Mouse (Mus musculus): ENCODE measurements around the gene Slc9a6. TPM values are rescaled to one million over a fixed set of nuclear protein-coding genes. Genes with fewer than 3 reads are reported as not detected.

Gene Slc9a6
- 100 to 1,000 TPM in 1 of 2 experiments, 10 to 100 TPM in 1; 97.3 to 103 TPM for total RNA-seq (2021)

- intact Hi-C loops (cut with DNase I) = no loop called here
- DNase-seq (ENCODE audit: low spot score in 2 of 2) = peak; percentile 54 to 70
Observed at GRCm38 (mm10) chrX:56609623-56610317, at the start of gene Slc9a6. Gene Slc9a6, plus strand, starts transcription at chrX:56609757.

DNA sequence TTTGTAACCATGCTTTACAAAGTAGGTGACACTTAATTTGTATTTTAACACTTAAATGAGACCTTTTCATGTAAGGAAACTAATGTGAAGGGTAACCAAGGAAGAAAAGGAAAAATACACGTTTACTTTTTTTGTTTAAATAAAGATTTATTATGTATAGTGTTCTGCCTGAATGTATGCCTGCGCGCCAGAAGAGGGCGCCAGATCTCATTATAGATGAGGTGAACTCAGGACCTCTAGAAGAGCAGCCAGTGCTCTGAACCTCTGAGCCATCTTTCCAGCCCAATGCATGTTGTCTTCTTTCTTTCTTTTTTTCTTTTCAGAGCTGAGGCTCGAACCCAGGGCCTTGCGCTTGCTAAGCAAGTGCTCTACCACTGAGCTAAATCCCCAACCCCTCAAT, 37.1 kb upstream of the Slc9a6 start:
- DNase-seq (ENCODE audit: low spot score in 2 of 2) = no peak
- intact Hi-C loops (cut with DNase I) = no loop called here

DNA sequence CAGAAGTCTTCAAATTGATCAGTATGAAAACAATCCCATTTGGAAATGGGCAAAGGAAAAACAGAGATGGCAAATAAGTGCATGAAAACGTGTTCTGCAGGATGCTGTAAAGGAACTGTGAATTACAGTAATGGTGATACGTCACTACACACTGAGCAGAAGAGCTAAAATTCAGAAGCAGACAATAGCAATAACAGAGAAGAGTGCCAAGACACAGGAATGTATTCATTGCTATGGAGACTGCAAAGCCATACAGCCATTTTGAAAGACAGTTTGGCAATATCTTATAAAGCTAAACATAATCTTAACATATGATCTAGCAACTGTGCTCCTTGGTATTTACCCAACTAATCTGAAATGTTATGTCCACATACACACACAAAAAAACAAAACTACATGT, 31.4 kb upstream of the Slc9a6 start:
- intact Hi-C loops (cut with DNase I) = no loop called here
- DNase-seq (ENCODE audit: low spot score in 2 of 2) = no peak

DNA sequence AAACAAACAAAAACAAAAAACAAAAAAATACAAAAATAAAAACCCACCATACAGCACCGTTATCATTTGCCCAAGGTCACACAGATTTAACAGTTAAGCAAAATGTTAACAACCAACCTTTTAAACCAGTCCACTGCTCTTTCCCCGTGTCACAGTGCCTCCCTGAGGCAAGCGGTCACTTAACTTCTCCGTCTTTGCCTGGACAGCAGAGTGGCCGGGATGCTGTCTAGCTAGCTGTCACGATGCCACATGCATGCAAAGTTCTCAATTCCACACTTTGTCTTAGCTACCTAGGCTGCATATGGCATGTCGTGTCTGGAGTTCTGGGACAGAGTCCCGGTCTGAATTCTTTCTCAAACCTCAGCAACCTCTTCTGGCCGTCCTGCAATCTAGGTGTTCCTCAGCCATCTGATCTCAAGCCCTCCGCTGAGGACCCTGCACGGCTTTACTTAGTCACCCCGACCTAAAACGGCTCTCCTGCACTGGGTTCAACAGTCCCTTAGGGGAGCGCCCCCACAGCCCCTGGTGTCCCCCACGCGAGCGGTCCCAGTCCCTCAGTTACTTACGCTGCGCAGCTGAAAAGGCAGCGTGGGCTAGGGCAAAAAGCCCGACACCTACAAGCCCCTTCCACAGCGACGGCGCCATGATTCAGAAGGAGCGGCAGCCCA, 12.2 kb upstream of the Slc9a6 start:
- DNase-seq (ENCODE audit: low spot score in 2 of 2) = no peak
- intact Hi-C loops (cut with DNase I) = loop anchor here (10.0 kb wide), 1 partner anchor 143 kb away; the partner anchor contains the start of gene Ints6l

DNA sequence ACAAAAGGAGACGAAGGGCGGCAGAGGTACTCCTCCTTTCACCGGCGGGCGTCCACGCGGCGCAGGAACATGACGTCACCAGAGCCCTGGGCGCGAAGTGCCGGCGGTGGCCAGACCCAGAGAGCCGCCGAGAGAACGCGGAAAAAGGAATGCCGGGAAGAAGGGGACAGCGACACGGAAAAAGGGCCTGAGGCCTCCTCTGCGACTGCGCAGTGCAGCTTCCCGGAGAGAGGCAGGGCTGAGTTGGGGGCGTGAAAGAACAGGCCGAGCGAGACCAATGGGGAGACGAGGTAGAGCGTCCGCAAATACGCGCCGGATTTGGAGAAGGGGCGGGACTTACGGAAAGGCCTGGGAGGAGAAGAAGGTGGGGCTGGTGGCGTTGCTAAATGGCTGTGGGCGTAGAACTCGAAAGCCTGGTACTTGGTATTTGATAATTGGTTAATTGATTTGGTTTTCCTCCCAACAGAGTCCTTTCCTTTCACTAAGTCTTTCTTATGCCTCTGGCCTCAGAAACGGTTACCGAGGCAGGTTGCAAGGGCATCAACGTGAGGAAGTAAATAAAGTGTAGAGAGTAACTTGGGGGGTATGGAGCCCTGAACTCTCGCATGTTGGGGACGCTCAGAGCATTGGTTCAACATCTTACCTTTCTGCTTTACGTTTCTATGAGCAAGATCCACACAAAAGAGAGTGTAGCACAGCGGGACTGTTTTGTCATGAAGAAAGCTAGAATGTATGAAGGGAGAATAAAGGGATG, 11.5 kb upstream of the Slc9a6 start, which contains the start of gene Mmgt1:
TSS of gene Mmgt1 (minus strand) at position 183 of the 754 bp plus-strand sequence.
- peak; percentile 90 to 92 for DNase-seq (ENCODE audit: low spot score in 2 of 2)
- intact Hi-C loops (cut with DNase I) = loop anchor here (10.0 kb wide), 1 partner anchor 143 kb away; the partner anchor contains the start of gene Ints6l

GRCm38 (mm10) chrX:56606536-56606935, 3.0 kb upstream of the Slc9a6 start:
- no peak for DNase-seq (ENCODE audit: low spot score in 2 of 2)
- intact Hi-C loops (cut with DNase I) = no loop called here

DNA sequence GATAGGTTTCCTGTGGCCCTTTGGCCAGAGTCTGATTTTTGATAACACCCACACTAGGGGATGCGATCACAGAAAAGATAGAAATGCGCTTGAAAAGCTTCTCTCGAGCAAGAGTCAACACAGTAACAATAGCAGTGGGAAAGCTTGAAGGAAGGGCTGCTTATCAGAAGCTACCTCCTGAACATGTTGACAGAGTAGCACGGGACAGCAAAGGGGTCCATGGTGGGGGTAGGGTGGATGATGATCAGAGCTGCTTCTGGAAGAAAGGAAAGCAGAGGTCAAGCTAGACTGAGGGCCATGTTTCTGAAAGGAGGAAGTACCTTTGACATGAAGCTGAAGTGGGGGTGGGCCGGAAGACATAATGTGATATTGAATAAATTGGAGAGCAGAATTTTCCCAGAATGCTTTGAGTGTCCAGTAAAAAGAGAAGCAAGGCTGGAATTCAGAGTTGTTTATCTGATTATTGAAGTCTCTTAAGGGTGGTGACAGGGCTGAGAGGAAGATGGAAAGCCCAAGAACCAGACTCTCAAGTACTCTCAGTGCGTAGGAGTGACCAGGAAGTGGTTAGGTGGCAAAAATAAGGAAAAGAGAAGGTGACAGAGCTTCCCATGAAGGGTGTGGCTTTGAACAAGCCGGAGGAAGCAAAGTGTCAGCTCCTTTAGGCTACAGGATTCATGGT, 2.4 kb upstream of the Slc9a6 start:
- intact Hi-C loops (cut with DNase I) = no loop called here
- DNase-seq (ENCODE audit: low spot score in 2 of 2) = no peak

- no peak for DNase-seq (ENCODE audit: low spot score in 2 of 2)
Observed at GRCm38 (mm10) chrX:56609285-56609622, 303 bp upstream of the Slc9a6 start.

DNA sequence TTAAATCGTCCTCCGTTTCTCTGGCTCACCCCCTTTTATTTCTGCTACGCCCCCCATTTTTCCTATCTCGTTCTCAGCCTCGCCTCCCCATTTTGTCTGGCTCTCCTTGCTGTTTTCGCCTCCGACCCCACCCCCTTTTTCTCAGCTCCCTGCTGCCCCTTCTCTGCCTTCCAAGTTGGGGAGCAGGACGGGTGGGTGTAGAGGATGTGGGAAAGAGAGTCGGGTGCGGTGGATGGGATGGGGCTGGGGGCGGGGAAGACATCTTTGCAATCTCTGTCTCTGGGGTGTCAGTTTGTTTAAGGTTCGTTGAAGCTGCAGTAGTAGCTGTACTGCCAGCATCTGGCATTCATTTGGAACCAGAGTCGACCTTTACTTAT, 749 bp downstream of the Slc9a6 start:
- DNase-seq (ENCODE audit: low spot score in 2 of 2) = peak; percentile 5
- intact Hi-C loops (cut with DNase I) = no loop called here

More at GRCm38 (mm10) chrX:56609285-56609622, 303 bp upstream of the Slc9a6 start:
- intact Hi-C loops (cut with DNase I) = no loop called here

- intact Hi-C loops (cut with DNase I) = no loop called here
- DNase-seq (ENCODE audit: low spot score in 2 of 2) = no peak
Observed at GRCm38 (mm10) chrX:56615236-56615635, 5.7 kb downstream of the Slc9a6 start.

DNA sequence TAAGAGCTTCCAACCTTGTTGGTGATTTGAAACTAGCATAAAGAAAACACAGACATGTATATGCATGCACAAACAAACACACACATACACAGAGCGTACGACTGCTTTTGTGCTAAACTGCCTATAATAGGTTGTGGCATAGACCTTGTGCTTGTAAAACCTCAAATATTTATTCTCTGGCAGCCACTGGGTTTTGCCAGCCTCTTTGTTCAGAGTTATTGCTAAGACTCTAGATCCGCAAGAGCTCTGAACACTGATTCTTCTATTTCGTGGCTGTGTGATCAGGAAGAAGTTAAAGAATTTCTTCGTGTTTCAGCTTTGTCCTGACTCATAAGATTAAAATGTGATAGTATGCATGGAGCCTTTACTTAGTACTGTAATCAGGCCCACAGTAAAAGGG, 26.6 kb downstream of the Slc9a6 start:
- no peak for DNase-seq (ENCODE audit: low spot score in 2 of 2)

DNA sequence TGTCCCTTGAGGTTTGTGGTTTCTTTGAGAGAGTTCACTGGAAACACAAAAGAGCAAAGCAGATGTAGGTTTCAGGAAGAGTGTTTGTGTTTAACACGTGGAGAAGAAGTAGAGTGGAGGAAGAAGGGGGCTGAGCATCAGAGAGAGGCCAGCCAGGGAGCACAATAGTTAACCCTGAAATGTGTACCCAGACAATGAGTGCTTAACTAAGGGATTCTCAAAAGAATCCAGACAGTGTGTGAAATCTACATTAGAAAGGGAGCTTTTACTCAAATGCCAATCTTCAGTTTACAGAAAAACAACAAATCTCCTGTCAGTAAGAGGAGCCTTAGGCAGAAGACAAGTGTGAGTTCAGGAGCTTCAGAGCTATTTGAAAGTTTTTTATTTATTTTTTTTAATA, 30.5 kb downstream of the Slc9a6 start:
- no peak for DNase-seq (ENCODE audit: low spot score in 2 of 2)
- intact Hi-C loops (cut with DNase I) = loop anchor here (10.0 kb wide), 1 partner anchor 415 kb away; the partner anchor contains the start of gene Htatsf1

More for the DNA sequence above, 26.6 kb downstream of the Slc9a6 start:
- intact Hi-C loops (cut with DNase I) = no loop called here

DNA sequence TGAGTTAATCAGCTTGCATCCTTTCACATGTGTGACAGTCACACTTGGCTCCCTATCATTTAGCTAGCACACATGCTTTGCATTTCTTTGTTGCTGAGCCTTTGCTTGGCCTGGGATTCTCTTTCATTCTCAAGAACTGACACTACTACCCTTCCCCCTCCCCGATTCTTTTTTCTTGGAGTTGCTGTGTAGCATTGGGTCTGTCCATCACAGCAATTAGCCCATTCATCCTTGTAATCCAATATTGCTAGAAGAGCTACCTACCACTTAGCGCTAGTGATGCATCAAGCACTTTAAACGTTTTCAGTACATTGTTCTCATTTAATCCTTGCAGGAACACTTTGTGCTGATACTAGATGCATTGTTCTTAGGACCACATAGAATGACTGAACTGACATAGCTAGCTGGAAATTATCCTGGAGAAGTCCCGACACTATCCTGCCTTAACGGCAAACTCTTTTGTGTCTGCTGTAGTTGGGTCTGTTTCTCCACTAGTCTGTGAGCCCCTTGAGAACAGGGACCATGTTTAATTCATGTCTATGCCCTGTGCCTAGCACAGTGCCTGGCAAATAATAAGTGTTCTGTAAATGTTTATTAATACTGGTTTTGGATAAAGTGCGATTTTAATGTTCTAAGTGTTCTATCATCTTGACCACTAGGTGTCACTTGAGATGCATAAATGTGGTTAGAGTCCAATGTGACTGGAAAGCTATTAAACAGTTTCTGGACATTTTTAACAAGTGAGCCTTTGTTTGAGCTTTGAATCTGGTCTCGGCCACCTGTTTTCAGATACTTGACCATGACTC, 40.2 kb downstream of the Slc9a6 start:
- no peak for DNase-seq (ENCODE audit: low spot score in 2 of 2)
- intact Hi-C loops (cut with DNase I) = loop anchor here (2.0 to 10.0 kb wide), 3 partner anchors 143 to 405 kb away; partner anchors contain the start of gene Htatsf1

DNA sequence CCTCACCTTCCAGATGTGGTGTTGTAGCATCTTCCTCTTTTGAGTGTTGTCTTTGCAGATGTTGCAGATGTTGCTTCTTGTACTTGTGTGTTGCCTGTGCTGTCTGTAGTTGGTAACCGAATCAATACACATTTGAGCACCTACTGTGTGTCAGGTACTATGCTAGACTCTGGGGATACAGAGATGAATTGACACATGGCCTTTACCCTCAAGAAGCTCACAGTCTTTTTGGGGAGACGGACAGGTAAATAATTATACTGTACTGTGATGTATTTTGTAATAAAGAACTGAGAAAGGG, 40.7 kb downstream of the Slc9a6 start:
- intact Hi-C loops (cut with DNase I) = loop anchor here (2.0 kb wide), 1 partner anchor 190 kb away; no protein-coding TSS in a partner anchor
- DNase-seq (ENCODE audit: low spot score in 2 of 2) = no peak

DNA sequence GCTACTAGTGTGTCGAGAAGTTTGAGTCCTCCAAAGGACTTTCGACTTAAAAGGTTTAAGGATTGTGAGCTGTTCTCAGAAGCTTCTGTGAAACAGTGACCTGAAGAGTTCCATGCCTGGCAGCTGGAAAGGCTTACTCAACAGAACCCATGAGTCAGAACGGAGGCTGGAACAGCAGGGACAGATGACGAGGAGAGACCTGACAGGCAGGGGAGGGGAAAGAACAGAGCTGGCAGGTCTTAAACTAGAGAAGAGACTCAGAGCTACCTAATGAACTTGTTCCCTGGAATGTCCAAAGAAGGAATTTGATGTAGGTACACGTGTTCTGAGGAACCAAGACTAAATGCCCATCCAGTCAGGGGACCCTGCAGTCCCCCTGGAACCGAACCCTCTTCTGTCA, 41.3 kb downstream of the Slc9a6 start:
- intact Hi-C loops (cut with DNase I) = loop anchor here (2.0 kb wide), 1 partner anchor 190 kb away; no protein-coding TSS in a partner anchor
- DNase-seq (ENCODE audit: low spot score in 2 of 2) = no peak

DNA sequence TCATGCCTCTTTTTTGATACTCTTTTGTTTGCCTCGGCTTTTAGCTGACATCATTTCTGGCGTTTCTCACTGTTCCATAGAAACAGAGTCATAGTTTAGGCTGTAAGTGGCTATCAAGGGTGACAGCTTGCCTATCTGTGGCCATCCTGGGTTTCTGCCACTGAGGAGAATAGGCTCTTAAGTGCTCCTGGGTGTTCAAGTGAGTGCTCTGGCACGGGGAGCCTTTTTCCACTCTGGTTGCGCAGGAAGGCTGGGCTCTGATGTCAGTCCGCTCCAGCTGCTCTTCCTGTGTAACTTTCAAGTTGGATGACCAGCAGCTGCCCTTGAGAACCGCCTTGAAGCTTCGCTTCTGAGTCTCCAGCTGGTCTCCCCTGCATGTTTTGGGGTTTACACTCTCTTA, 42.2 kb downstream of the Slc9a6 start:
- intact Hi-C loops (cut with DNase I) = loop anchor here (2.0 kb wide), 1 partner anchor 189 kb away; no protein-coding TSS in a partner anchor
- no peak for DNase-seq (ENCODE audit: low spot score in 2 of 2)

DNA sequence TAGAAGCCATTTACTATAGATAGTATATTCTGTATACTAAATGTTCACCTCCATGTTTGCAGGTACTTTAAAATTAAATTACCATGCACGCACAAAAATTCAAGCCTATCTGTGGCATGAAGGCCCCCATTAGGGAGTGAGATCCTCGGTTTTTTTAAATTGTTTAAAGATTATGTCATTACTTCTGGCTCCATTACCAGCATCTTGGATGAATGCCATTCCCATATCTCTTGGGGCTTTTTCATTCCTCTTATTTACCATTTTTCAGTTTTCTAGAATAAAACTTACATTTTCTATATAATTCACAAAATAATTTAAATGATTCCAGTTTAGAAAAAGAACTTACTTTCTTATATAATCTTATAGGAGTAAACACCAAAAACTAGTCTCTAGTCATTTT, 46.1 kb downstream of the Slc9a6 start:
- DNase-seq (ENCODE audit: low spot score in 2 of 2) = no peak
- intact Hi-C loops (cut with DNase I) = no loop called here

GRCm38 (mm10) chrX:56659286-56659685, 49.7 kb downstream of the Slc9a6 start:
- intact Hi-C loops (cut with DNase I) = no loop called here
- DNase-seq (ENCODE audit: low spot score in 2 of 2) = no peak

DNA sequence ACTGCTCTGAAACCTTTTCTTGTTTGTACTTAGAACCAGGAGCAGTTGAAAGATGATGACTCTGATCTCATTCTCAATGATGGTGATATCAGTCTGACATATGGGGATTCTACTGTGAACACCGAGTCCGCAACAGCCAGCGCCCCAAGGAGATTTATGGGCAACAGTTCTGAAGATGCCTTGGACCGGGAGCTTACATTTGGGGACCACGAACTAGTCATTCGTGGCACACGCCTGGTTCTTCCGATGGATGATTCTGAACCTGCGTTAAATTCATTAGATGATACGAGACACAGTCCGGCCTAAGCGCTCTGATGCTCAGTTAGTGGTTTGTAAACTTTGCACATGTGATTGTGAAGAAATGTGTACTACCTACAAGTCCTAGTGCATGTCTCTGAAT, 51.6 kb downstream of the Slc9a6 start:
- intact Hi-C loops (cut with DNase I) = no loop called here
- DNase-seq (ENCODE audit: low spot score in 2 of 2) = no peak
